Mouse (Mus musculus) left cerebral cortex, adult 2 months (tissue): ENCODE measurements around the gene Tcea3. TPM values are rescaled to one million over a fixed set of nuclear protein-coding genes. Genes with fewer than 3 reads are reported as not detected.

Experiments
- DNase-seq, 2 experiments: peaks; one replicate each; pipeline ENCODE4 v3.0.0; 2021 to 2022; ENCODE audit warnings: low spot score in 2 of 2, mixed read lengths in 1 of 2; ENCODE audit errors: extremely low spot score in 1 of 2
- H3K27ac ChIP-seq: fragments of 200-600 bp; 2 replicates; pipeline ENCODE4 v1.8.1; 2022
- H3K4me3 ChIP-seq: fragments of 200-600 bp; 2 replicates; pipeline ENCODE4 v1.8.1; 2022
- CTCF ChIP-seq: fragments of 200-600 bp; IDR thresholded peaks from 2 replicates; pipeline ENCODE4 v1.8.1; 2022; ENCODE audit warnings: antibody characterized with exemption, mild to moderate bottlenecking, moderate library complexity
- intact Hi-C: fragments of 180-260 bp; cut with DNase I; formaldehyde crosslinking; loops from one replicate; pipeline ENCODE4 v1.15.1; 2025
- total RNA-seq, 2 experiments: library from RNA; stranded (reverse); gene quantifications; 2 replicates each; pipeline ENCODE4 v1.2.3; 2021

Tcea3 gene
- total RNA-seq, 2 experiments from 2014 or later, result 0.68 to 0.93 TPM

DNA sequence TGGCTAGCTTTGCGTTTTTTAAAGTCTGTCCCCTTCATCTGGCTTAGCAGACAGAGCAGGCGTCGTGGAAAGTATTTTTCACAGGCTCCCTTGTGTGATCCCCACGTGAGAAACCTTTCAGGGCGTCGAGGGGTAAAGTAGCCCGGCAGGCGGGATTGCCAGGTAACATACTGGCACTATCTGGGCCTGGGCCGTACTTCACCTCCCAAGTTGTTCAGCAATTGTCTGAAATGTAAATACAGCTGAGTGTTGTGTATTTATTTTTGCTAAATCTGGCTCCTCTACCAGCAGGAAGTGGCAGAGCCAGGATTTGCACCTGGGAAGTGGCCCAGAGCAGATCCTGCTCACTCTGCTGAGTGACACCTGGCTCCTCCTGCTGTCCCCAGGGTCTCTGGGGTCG, 30.5 kb upstream of the Tcea3 start:
- intact Hi-C loops, result no loop called here
- no peak for TF ChIP-seq CTCF
- Histone ChIP-seq H3K27ac (no peak overlapping the region), H3K4me3 (no peak overlapping the region)
- no peak for DNase-seq

DNA sequence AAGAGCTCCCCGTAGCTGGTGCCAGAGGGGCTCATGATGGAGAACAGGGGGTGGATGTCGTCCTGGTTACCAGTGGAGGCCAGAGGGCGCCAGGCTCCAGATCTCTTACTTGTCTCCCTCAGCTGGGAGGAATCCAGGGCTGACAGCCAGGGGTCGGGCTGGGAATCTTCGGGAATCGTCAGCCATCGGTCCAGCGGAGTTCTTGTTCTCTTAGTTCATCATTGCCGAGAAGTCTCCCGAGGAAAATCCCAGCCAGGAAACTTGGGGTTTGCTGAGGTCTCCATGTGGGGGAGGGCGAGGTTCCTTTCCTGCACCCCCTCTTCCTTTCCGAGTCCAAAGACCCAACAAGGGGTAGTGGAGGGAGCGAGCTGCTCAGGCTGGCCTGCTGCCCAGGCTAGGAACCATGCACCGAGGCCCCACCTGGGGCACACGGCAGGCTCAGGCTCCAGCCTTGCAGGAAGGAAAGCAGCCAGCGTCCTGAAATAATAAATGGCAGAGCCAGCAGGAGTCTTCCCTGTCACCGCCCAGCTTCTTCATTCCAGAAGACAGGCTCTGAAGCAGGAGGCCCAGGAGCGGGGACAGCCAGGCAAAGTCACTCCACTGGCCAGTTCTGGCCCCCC, 28.8 kb upstream of the Tcea3 start:
- TF ChIP-seq CTCF, result no peak; the same call in 1 of the 2 replicates
- DNase-seq, result no peak
- intact Hi-C loops, result no loop called here
- Histone ChIP-seq H3K4me3 (no peak overlapping the region), H3K27ac (peak overlapping the region; percentile 34; the same call in 1 of the 2 replicates)

DNA sequence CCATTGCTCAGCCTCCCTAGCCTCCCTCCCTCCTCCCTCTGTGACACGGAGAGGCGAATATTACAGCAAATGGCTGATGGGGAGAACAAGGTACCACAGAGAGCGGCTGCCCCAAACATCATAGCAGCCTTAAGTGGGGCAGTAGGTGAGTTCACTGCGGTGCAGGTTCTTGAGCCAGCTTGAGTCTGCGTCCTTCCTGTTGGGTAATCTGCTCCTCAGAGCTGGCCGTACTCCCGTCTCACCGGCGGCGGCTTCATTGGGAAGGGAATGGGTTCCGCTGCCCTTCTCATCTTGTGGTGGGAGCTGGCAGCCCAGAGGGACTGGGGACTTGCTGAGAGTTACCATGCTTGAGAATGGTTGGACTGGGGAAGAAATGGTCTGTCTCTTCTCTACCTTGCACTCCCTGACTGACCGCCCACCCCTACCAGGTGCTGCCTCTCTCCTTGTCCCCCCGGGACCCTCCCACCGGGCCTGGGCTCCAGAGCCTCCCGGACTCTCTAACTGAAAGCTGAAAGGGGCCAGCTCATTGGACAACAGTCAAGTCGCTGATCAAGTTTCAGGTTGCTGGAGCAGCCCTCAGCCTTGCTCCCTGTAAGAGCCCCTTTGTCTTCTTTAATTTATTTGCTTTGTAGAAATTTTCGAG, 27.3 kb upstream of the Tcea3 start:
- no peak overlapping the region for H3K27ac ChIP-seq
- no peak for DNase-seq
- no peak for TF ChIP-seq CTCF
- intact Hi-C loops, result no loop called here
- H3K4me3 ChIP-seq, result no peak overlapping the region

DNA sequence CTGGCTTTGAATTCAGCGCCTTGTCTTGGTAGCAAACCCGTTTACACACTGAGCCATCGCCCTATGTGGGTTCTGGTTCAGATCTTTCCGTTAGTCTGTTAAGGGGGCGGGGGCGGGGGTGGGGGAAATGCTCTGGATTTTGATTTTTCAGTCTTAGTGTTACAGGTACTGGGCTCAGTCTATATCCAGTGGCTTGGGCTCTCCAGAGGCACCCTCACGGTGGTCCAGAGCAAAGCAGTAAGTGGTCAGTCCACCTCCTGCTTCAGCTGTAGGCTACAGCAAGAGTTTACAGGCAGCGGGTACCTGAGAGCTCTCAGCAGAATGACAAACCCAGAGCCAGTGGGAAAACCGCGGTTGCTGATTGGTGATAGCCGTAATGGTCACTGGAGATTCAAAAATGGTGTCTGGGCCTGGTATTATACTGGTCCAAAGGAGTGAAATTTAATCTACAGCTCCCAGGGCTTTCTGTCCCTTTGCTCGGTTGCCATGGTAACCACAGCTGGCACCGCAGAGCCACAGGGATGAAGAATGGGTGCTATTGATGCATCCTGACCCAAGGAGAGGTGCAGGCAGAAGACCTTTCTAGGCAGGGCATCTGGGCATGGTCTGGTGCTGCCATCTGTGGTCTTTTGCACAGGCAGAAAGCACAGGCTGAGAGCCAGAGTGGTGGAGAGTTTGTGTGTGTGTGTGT, 23.8 kb upstream of the Tcea3 start:
- intact Hi-C loops, result no loop called here
- Histone ChIP-seq H3K4me3 (no peak overlapping the region), H3K27ac (no peak overlapping the region)
- TF ChIP-seq CTCF, result no peak; the same call in 1 of the 2 replicates
- DNase-seq, result no peak

DNA sequence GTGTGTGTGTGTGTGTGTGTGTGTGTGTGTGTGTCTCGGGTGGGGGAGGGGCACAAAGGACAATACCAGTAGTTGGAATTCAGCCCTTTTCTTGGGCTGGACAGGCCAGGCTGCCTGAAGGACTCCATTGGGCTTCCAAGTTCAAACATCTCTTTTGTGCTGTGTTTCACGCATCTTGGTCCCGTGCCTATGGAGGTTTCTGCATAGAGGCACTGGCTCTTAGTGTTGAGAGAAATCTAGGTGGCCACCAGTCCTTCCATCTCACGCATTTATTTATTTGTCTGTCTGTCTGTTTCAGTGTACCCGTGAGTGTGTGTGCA, 23.3 kb upstream of the Tcea3 start:
- no peak for TF ChIP-seq CTCF
- intact Hi-C loops, result no loop called here
- Histone ChIP-seq H3K27ac (no peak overlapping the region), H3K4me3 (no peak overlapping the region)
- no peak for DNase-seq

DNA sequence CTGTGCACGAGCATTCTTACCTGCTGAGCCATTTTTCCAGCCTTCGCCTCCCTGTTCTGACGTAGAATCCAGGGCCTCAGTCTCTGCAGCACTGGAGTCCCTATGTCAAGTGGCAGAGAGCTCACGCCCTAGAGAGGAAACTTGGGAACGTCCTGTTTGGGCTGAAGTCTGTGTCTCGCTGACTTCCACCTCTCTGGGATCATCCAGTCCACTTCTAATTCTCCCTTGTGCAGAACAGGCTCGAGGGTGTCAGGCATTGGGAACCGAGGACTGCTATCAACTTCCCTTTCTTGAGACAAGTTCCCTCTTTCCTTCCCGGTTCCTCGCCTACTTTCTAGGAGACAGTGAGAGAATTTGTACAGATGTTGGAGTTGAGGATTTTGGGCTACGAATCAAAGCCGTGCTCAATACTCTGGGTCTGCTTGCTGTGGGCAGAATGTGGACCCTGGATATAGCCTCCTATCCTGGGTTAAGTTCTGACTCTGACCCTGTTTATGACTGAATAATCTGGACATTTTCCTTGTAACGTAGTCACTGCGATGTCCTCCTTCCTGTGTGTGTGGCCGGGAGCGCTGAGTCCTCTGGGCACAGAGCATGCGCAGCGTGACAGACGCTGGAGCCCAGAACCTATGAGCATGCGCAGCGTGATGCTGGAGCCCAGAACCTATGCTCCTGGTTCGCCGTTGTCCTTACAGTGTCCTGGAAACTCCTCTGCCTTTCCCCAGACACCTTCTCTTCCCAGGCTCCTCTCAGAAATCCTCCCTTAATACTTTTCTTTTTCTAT, 22.7 kb upstream of the Tcea3 start:
- intact Hi-C loops, result no loop called here
- H3K4me3 ChIP-seq, result no peak overlapping the region
- TF ChIP-seq CTCF, result no peak
- 0 out of 2 replicates have a peak overlapping the region, but pooled peaks have one; percentile 32 for H3K27ac ChIP-seq
- no peak for DNase-seq

DNA sequence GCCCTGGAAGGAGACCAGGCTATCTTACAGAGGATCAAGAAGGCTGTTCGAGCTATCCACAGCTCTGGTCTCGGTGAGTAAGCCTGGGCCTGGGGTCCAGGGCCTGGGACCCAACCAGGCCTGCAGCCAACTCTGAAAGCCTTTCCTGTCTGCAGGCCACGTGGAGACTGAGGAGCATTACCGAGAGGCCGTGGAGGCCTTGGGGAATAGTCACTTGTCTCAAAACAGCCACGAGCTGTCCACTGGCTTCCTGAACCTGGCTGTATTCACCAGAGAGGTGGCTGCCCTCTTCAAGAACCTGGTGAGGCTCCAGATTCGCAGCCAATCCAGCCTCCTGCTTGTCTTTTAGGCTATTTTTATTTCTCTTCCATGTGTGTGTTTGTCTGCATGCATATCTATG, 20.1 kb upstream of the Tcea3 start:
- Histone ChIP-seq H3K4me3 (no peak overlapping the region), H3K27ac (no peak overlapping the region)
- no peak for DNase-seq
- no peak for TF ChIP-seq CTCF
- intact Hi-C loops, result no loop called here

DNA sequence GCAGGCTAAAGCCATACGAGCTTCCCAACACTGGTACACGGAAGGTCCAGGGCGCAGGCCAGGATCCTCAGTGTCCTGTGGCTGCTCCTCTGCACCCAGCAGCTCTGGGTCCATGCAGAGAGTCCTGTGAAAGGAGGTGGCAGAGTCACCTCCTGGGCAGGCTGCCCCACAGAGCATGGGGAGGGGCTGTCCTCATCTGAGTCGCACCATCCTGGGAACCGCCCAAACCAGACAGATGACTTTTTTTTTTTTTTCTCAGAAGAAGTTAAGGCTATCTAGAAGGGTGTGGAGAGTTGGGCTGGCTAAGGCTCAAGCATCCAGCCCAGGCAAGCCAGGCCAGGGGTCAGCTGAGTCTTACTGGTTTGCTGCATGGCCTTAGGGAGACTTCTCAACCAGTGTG, 18.9 kb upstream of the Tcea3 start:
- DNase-seq, result no peak
- intact Hi-C loops, result no loop called here
- no peak overlapping the region for H3K4me3 ChIP-seq
- no peak overlapping the region for H3K27ac ChIP-seq
- TF ChIP-seq CTCF, result no peak

DNA sequence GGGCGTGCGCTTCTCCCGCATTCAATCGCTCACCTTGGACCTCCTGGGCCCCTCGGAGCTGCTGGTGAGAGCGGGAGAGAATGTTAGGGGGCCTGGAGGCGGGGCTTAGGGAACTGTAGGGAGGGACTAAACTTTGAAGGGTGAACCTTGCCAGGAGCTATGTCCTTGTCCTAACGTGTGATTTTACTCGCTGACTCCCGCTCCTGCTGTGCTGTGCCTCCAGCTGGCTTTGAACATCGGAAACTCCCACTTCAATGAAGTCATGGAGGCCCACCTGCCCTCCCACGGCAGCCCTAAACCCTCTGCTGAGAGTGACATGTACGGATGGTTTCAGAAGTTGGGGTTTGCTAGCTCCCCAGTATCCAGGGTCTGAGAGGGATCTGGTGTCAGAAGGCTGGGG, 8.9 kb upstream of the Tcea3 start:
- TF ChIP-seq CTCF, result no peak
- DNase-seq, result no peak
- no peak overlapping the region for H3K4me3 ChIP-seq
- no peak overlapping the region for H3K27ac ChIP-seq
- intact Hi-C loops, result loop anchor here (2.0 kb wide), 1 partner anchor 36 kb away; no protein-coding TSS in a partner anchor

DNA sequence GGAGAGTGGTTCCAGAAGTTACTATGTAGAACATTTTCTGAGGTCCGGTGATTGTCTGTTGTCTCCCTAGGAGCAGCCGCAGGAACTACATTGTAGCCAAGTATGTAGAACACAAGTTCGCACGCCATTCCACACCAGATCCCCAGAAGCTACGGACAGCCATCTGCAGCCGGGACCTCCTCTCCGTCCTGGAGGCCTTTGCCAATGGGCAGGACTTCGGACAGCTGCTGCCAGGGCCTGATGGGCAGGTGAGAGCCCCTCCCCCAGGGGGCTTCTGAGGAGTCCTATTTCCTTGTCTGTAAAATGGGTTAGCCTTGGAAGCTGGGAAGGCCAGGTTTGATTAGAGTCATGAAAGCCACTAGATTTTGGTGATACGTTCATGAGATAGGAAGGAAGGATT, 8.4 kb upstream of the Tcea3 start:
- no peak overlapping the region for H3K27ac ChIP-seq
- DNase-seq, result no peak
- no peak for TF ChIP-seq CTCF
- intact Hi-C loops, result loop anchor here (2.0 kb wide), 1 partner anchor 36 kb away; no protein-coding TSS in a partner anchor
- H3K4me3 ChIP-seq, result no peak overlapping the region

DNA sequence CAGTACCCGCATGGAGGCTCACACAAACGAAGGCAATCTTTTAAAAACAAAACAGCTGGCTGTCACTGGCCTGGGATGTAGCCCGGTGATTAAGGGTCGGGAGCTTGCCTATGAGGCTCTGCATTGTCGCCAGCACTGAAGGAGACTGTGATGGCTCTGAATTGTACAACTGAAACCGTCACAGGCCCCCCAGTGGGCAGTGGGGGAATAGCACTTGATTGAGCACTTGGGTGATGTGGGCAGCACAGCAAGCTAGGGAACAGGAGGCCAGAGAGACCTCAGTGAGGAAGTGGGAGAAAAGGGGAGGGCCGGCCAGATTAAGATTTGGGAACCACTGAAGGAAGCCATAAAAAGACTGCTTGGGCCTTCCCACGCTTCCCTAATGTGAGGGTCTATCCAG, 7.9 kb upstream of the Tcea3 start:
- Histone ChIP-seq H3K4me3 (no peak overlapping the region), H3K27ac (no peak overlapping the region)
- DNase-seq, result peak; percentile 75 to 81
- intact Hi-C loops, result loop anchor here (2.0 kb wide), 1 partner anchor 37 kb away; no protein-coding TSS in a partner anchor
- peak; percentile 85 for TF ChIP-seq CTCF

DNA sequence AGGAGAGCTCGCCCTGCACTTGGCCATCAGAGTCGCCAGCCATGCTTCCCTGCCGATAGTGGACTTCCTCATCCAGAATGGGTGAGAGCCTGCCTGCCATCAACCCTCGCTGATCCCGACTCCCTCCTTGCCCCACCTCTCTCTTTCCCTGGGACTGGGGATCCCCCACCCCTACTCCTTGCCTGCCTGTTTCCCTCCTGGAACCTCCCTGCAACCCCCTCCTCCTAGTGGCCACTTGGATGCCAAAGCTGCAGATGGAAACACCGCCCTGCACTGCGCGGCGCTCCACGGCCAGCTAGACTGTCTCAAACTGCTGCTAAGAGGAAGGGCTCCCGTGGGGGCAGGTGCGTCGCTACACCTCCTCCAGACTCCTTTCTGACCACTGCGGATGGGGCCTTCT, 7.4 kb upstream of the Tcea3 start:
- no peak overlapping the region for H3K4me3 ChIP-seq
- no peak for TF ChIP-seq CTCF
- H3K27ac ChIP-seq, result no peak overlapping the region
- intact Hi-C loops, result no loop called here
- no peak for DNase-seq
